Comparison of ENCODE assay signal across 12 mouse cellular contexts in genomic region chr13:24415506-24416206, GRCm38 (mm10).
A peak's percentile ranks its signal among the peaks of the same experiment; 100 is the strongest.
DNase-seq lines count a peak whose midpoint lies in the region; ATAC-seq and TF ChIP-seq lines count a peak whose summit lies in the region.
"Had no signal": no experiment of that assay in that cellular context is flagged by ENCODE, and none has a peak within 500 bp of the region (broad histone marks: within the 10 kb centered on the region; RNA-seq: fewer than 3 reads in every experiment).

No protein-coding gene starts in this region.

- no peak overlapping the region for H3K9ac ChIP-seq in midbrain, embryonic 16.5 days (ENCODE audit: low read depth, low read length)
- H3K9ac ChIP-seq: hindbrain, embryonic 14.5 days; lung, embryonic 14.5 days had no signal

- no peak overlapping the region for H3K4me3 ChIP-seq in small intestine, adult 2 months (ENCODE audit: low read depth, low read length)
- H3K4me3 ChIP-seq in midbrain, embryonic 10.5 days = no peak overlapping the region
- no peak overlapping the region for H3K4me3 ChIP-seq in midbrain, embryonic 16.5 days (ENCODE audit: low read depth, low read length)
- H3K4me3 ChIP-seq: myocyte had no signal

- peak overlapping the region; percentile 71 for H3K27ac ChIP-seq in small intestine, adult 2 months (ENCODE audit: insufficient read depth, low read depth, low read length)
- H3K27ac ChIP-seq in midbrain, embryonic 10.5 days (replicated peaks) = no peak overlapping the region
- H3K27ac ChIP-seq in midbrain, embryonic 16.5 days (ENCODE audit: low read length) = no peak overlapping the region
- H3K27ac ChIP-seq: hindbrain, embryonic 14.5 days had no signal

- peak; percentile 22 for DNase-seq in adrenal gland, postnatal 10 days
- no peak for DNase-seq in adrenal gland, adult 2 months
- peak; percentile 83 for DNase-seq in A20 (ENCODE audit: low read depth, low spot score)
- peak; percentile 39 for DNase-seq in kidney, postnatal 14 days
- no peak for DNase-seq in midbrain, embryonic 10.5 days (ENCODE audit: low spot score)
- DNase-seq in gastrocnemius, adult 8-10 months (ENCODE audit: low spot score in 2 of 2) = no peak
- DNase-seq: layer of hippocampus, postnatal 36 days had no signal

- no peaks in the 10 kb centered on the region for H3K4me1 ChIP-seq in small intestine, adult 2 months (ENCODE audit: control insufficient read depth, insufficient read depth, insufficient read length, low read length)
- H3K4me1 ChIP-seq in midbrain, embryonic 10.5 days = peaks cover 4% of the 10 kb centered on the region; the same call in 1 of the 2 replicates
- no peaks in the 10 kb centered on the region for H3K4me1 ChIP-seq in midbrain, embryonic 16.5 days (ENCODE audit: control insufficient read depth, insufficient read depth, low read length)

- no peaks in the 10 kb centered on the region for H3K36me3 ChIP-seq in small intestine, adult 2 months (ENCODE audit: control insufficient read depth, insufficient read depth, low read length)
- H3K36me3 ChIP-seq in midbrain, embryonic 10.5 days = no peaks in the 10 kb centered on the region
- H3K36me3 ChIP-seq in midbrain, embryonic 16.5 days (ENCODE audit: control insufficient read depth, insufficient read depth, low read length) = no peaks in the 10 kb centered on the region

- no peak for TF ChIP-seq POLR2A in small intestine, adult 2 months (IDR thresholded peaks at IDR 0.05; ENCODE audit: low read depth, low read length)

- no peak for TF ChIP-seq CTCF in small intestine, adult 2 months (IDR thresholded peaks at IDR 0.05; ENCODE audit: extremely low read depth, insufficient read length, insufficient replicate concordance, low read depth, low read length)

- H3K9me3 ChIP-seq in midbrain, embryonic 10.5 days (replicated peaks) = no peaks in the 10 kb centered on the region
- H3K9me3 ChIP-seq in midbrain, embryonic 16.5 days (replicated peaks; ENCODE audit: control insufficient read depth, low read length, poor library complexity, severe bottlenecking) = no peaks in the 10 kb centered on the region

- no peaks in the 10 kb centered on the region; the same call in 1 of the 2 replicates for H3K27me3 ChIP-seq in small intestine, adult 2 months (ENCODE audit: control insufficient read depth, insufficient read depth, low read length)
- no peaks in the 10 kb centered on the region for H3K27me3 ChIP-seq in midbrain, embryonic 10.5 days (ENCODE audit: low read depth, poor library complexity, severe bottlenecking)
- no peaks in the 10 kb centered on the region for H3K27me3 ChIP-seq in midbrain, embryonic 16.5 days (ENCODE audit: control insufficient read depth, insufficient read depth, low read depth, low read length)

- WGBS in small intestine, adult 2 months = 45% methylated on average over 13 of the region's 13 CpGs
- 82% methylated on average over 13 of the region's 13 CpGs for WGBS in midbrain, embryonic 10.5 days
- 85% methylated on average over 13 of the region's 13 CpGs for WGBS in midbrain, embryonic 16.5 days

- no peak for ATAC-seq in midbrain, embryonic 16.5 days

- H3K4me2 ChIP-seq in midbrain, embryonic 16.5 days (ENCODE audit: low read length) = no peak overlapping the region
- H3K4me2 ChIP-seq: hindbrain, embryonic 14.5 days; lung, embryonic 14.5 days had no signal

Comparison
In these comparisons a context has a peak if more than half of its experiments do, and no peak if none do; other contexts are left out.
1. DNase-seq: peak in adrenal gland, postnatal 10 days (single experiment), A20 (single experiment) and kidney, postnatal 14 days (single experiment); none in adrenal gland, adult 2 months (single experiment), midbrain, embryonic 10.5 days (single experiment) and gastrocnemius, adult 8-10 months (0 of 2).